In genomic region chr2:28193690-28194087, GRCm38 (mm10) we compare ENCODE assay signal across 7 mouse cellular contexts. TPM values are rescaled to one million over a fixed set of nuclear protein-coding genes. Genes with fewer than 3 reads are reported as not detected.
DNase-seq lines count a peak whose midpoint lies in the region; ATAC-seq and TF ChIP-seq lines count a peak whose summit lies in the region.

No protein-coding gene starts in this region.

- H3K27me3 ChIP-seq in heart, embryonic 15.5 days: peaks cover 78% of the 10 kb centered on the region
- H3K27me3 ChIP-seq in lung, postnatal 0 days (replicated peaks; ENCODE audit: insufficient read depth, low read length): peaks cover 17% of the 10 kb centered on the region

- no peak overlapping the region for H3K9ac ChIP-seq in heart, embryonic 15.5 days
- no peak overlapping the region for H3K9ac ChIP-seq in lung, postnatal 0 days (replicated peaks; ENCODE audit: low read depth)

- no peaks in the 10 kb centered on the region for H3K36me3 ChIP-seq in heart, embryonic 15.5 days
- no peaks in the 10 kb centered on the region for H3K36me3 ChIP-seq in lung, postnatal 0 days (ENCODE audit: insufficient read depth, low read length)

- H3K4me2 ChIP-seq in heart, embryonic 15.5 days: peak overlapping the region; percentile 82
- H3K4me2 ChIP-seq in lung, postnatal 0 days (replicated peaks; ENCODE audit: low read depth, low read length): peak overlapping the region; percentile 76

- no peak for TF ChIP-seq EP300 in lung, postnatal 0 days (IDR thresholded peaks at IDR 0.05)

- 29% methylated on average over 12 of the region's 12 CpGs for WGBS in heart, embryonic 15.5 days
- 33% methylated on average over 12 of the region's 12 CpGs for WGBS in lung, postnatal 0 days

- peaks cover 10% of the 10 kb centered on the region for H3K4me1 ChIP-seq in heart, embryonic 15.5 days (replicated peaks)
- H3K4me1 ChIP-seq in lung, postnatal 0 days (ENCODE audit: insufficient read depth, low read depth, low read length): no peaks in the 10 kb centered on the region

- peak; percentile 59 for DNase-seq in left cerebral cortex, postnatal 4 days
- no peak for DNase-seq in left cerebral cortex, postnatal 14 days (ENCODE audit: low spot score in 2 of 2)
- DNase-seq in cerebellum, postnatal 25 days: peak; percentile 75 to 80
- no peak for DNase-seq in lung, postnatal 0 days (ENCODE audit: low spot score)

- H3K4me3 ChIP-seq in heart, embryonic 15.5 days: peak overlapping the region; percentile 54
- H3K4me3 ChIP-seq in lung, postnatal 0 days (ENCODE audit: low read depth, low read length): peak overlapping the region; percentile 47

- no peak for ATAC-seq in heart, embryonic 15.5 days (replicated peaks; ENCODE audit: insufficient number of reproducible peaks, insufficient read depth, low FRiP score, low read depth)
- ATAC-seq in lung, postnatal 0 days: no peak
- ATAC-seq in activated CD4-positive, CD25-positive, alpha-beta regulatory T cell, adult 4 months: no peak
- ATAC-seq in inflammation-experienced regulatory T-cells, adult 6 months: no peak

- intact Hi-C loops in left cerebral cortex, postnatal 4 days (cut with DNase I): loop anchor here (5.0 to 10.0 kb wide), 2 partner anchors 266 to 419 kb away; no protein-coding TSS in a partner anchor
- intact Hi-C loops in left cerebral cortex, postnatal 14 days (cut with DNase I): loop anchor here (5.0 kb wide), 2 partner anchors 91 to 266 kb away; no protein-coding TSS in a partner anchor

- H3K9me3 ChIP-seq in heart, embryonic 15.5 days (replicated peaks): no peaks in the 10 kb centered on the region
- no peaks in the 10 kb centered on the region for H3K9me3 ChIP-seq in lung, postnatal 0 days (ENCODE audit: low read length)

- no peak overlapping the region for H3K27ac ChIP-seq in heart, embryonic 15.5 days
- H3K27ac ChIP-seq in lung, postnatal 0 days (ENCODE audit: low read length): no peak overlapping the region

- no peak for TF ChIP-seq CTCF in lung, postnatal 0 days (IDR thresholded peaks at IDR 0.05)

RNA-seq across cellular contexts. Expression of gene Olfm1, which starts 0.9 kb away (rescaled TPM):
- 100 to 1,000 TPM; 417 to 489 TPM for total RNA-seq in left cerebral cortex, postnatal 4 days (2021)
- 1,000 to 10,000 TPM; 1,332 to 1,338 TPM for total RNA-seq in left cerebral cortex, postnatal 14 days (2021)
- polyA plus RNA-seq in heart, embryonic 15.5 days (2015; fragmentation: Nextera tagmentation; extraction: Ambion mirVana): 6.9 and 11.5 TPM in 2 replicates
- polyA plus RNA-seq in lung, postnatal 0 days (2015; fragmentation: Nextera tagmentation; extraction: Ambion mirVana): 9.8 and 10.7 TPM in 2 replicates
- under 1 TPM in 1 of 2 experiments, not detected in 1; 0.17 TPM for polyA plus RNA-seq in activated CD4-positive, CD25-positive, alpha-beta regulatory T cell, adult 4 months (2017; shearing (Covaris generic))
- polyA plus RNA-seq in inflammation-experienced regulatory T-cells, adult 6 months (2017; shearing (Covaris generic)): under 1 TPM in 1 of 3 experiments, not detected in 2; 0.12 TPM

Comparison
In these comparisons a context has a peak if more than half of its experiments do, and no peak if none do; other contexts are left out.
1. DNase-seq: peak in left cerebral cortex, postnatal 4 days (single experiment) and cerebellum, postnatal 25 days (2 of 2); none in left cerebral cortex, postnatal 14 days (0 of 2) and lung, postnatal 0 days (single experiment).